Mouse (Mus musculus): Measurements from ENCODE around the gene Igfals. TPM values are rescaled to one million over a fixed set of nuclear protein-coding genes. Genes with fewer than 3 reads are reported as not detected.
A peak's percentile ranks its signal among the peaks of the same experiment; 100 is the strongest.

The Igfals gene
- total RNA-seq, 2 experiments from 2014 or later = 3.6 to 7.0 TPM

- no peak for DNase-seq
Measured at GRCm38 (mm10) chr17:24861785-24862184, 4.0 kb upstream of the Igfals start.

GRCm38 (mm10) chr17:24867914-24868313 lies 2.1 kb downstream of the Igfals start:
- no peak for DNase-seq

GRCm38 (mm10) chr17:24873695-24874404 lies 8.1 kb downstream of the Igfals start:
- DNase-seq = no peak

- DNase-seq = no peak
Measured at GRCm38 (mm10) chr17:24874405-24874745, 8.6 kb downstream of the Igfals start.

- DNase-seq = no peak
Measured at GRCm38 (mm10) chr17:24874989-24875388, 9.2 kb downstream of the Igfals start.

GRCm38 (mm10) chr17:24877336-24878116 lies 11.7 kb downstream of the Igfals start:
- DNase-seq = peak; percentile 56

GRCm38 (mm10) chr17:24878117-24878397 lies 12.3 kb downstream of the Igfals start:
- DNase-seq = peak; percentile 63

- DNase-seq = no peak
Measured at GRCm38 (mm10) chr17:24878531-24878930, 12.7 kb downstream of the Igfals start.

- no peak for DNase-seq
Measured at GRCm38 (mm10) chr17:24881738-24882440, 16.1 kb downstream of the Igfals start.

GRCm38 (mm10) chr17:24884391-24884790 lies 18.6 kb downstream of the Igfals start:
- DNase-seq = no peak

GRCm38 (mm10) chr17:24885356-24886133 lies 19.7 kb downstream of the Igfals start:
- no peak for DNase-seq

GRCm38 (mm10) chr17:24886134-24886931 lies 20.5 kb downstream of the Igfals start, which contains the start of the genes Nubp2 and Spsb3:
Gene Nubp2 (minus strand): TSS chr17:24886349.
Gene Spsb3 (plus strand): TSS chr17:24886643.
- peak; percentile 99 for DNase-seq

- no peak for DNase-seq
Measured at GRCm38 (mm10) chr17:24886932-24887271, 21.1 kb downstream of the Igfals start.

GRCm38 (mm10) chr17:24887291-24888080 lies 21.7 kb downstream of the Igfals start:
- DNase-seq = no peak

- DNase-seq = no peak
Measured at GRCm38 (mm10) chr17:24888862-24889261, 23.1 kb downstream of the Igfals start.

- no peak for DNase-seq
Measured at GRCm38 (mm10) chr17:24890151-24891092, 24.6 kb downstream of the Igfals start.

GRCm38 (mm10) chr17:24891321-24891720 lies 25.5 kb downstream of the Igfals start:
- DNase-seq = no peak

GRCm38 (mm10) chr17:24892785-24893184 lies 27.0 kb downstream of the Igfals start:
- no peak for DNase-seq

GRCm38 (mm10) chr17:24893276-24893675 lies 27.5 kb downstream of the Igfals start:
- no peak for DNase-seq
